Mouse (Mus musculus) bone marrow, adult 2 months (tissue): ENCODE data around the gene Dna2.

Experiments used
- CTCF ChIP-seq: fragments of 200-500 bp; IDR thresholded peaks from 2 replicates; pipeline ENCODE4 v1.5.1; 2011; ENCODE audit warnings: low read length, control low read depth; ENCODE audit not compliant: control insufficient read depth, insufficient read depth
- POLR2A ChIP-seq: fragments of 200-500 bp; IDR thresholded peaks from 2 replicates; pipeline ENCODE4 v1.6.1; 2011; ENCODE audit warnings: low read depth, mild to moderate bottlenecking, control low read depth, low read length, borderline replicate concordance; ENCODE audit not compliant: control insufficient read depth

DNA sequence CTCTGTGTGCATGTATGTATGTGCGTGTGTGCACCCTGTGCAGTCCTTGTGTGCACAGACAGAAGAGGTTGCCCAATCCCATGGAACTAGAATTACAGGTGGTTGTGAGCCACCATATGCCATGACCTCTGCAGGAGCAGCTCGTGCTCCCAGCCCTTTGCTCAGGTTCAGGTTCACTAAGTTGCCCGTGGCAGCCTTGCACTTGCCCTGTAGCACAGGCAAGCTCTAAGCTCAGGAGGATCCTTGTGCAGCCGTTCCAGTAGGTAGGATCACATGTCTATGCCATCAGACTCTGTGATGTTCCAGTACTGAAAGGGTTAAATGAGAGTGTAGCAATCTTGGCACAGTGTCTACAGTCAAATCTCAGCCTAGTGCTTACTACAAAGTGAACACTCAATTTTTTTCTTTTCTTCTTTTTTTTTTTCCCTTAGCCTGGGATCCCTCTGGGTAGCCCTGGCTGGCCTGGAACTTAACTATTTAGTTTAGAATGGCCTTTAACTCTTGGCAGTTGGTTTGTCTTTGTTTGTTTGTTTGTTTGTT is 22.7 kb upstream of the Dna2 start:
- TF ChIP-seq CTCF = no peak
- TF ChIP-seq POLR2A = no peak
